Comparison of ENCODE assay signal across 29 mouse cellular contexts in the genomic region with DNA sequence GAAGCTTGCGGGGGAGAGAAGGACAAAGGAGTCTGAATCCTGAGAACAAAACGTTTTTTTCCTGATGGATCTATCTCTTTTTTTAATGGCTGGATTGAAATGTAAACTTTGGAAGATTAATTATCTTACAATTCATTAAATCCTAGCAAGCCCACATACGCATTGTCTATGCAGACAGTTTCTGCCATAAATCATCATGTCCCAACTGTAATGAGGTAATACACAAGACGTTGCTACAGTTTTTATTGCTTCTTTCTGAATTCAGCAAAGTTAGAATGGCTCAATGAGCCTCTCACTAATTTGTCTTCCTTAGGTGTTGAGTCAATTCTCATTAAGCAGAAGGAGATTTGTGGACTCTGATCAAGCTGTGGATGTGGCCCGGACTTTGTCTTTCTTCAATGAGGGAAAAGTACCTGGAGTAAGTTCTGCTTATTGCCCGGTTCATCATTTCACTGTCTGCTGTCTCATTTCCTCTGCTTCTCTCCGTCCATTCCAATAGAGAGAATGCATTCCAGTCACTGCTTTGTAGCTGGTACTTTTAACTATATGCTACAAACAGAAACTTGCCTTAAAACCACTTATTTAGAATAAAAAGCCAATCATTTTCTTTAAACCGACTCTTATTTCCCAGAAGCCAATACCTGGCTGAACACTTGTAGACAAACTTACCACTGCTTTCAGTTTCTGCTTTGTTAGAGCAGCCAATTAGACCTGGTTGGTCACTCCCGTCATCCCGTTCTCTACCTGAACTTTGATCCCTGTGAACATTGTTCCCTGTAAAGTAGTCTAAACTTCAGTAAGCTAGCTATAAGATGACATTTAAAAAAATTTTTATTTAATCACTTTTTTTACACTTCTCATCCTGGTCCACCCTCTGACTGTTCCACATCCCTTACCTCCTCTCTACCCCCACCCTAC.
DNase-seq lines count a peak whose midpoint lies in the region; ATAC-seq and TF ChIP-seq lines count a peak whose summit lies in the region.
"Had no signal": no experiment of that assay in that cellular context is flagged by ENCODE, and none has a peak within 500 bp of the region (broad histone marks: within the 10 kb centered on the region; RNA-seq: fewer than 3 reads in every experiment).

No protein-coding gene starts in this region.

- no peak for TF ChIP-seq CTCF in hindbrain, postnatal 0 days (IDR thresholded peaks at IDR 0.05; ENCODE audit: low read depth)
- TF ChIP-seq CTCF in embryonic fibroblast, embryonic 13.5 days (IDR thresholded peaks at IDR 0.05; ENCODE audit: borderline replicate concordance, insufficient read depth, low read length), result no peak

- H3K4me1 ChIP-seq in hindbrain, embryonic 13.5 days (replicated peaks), result no peaks in the 10 kb centered on the region
- H3K4me1 ChIP-seq in hindbrain, postnatal 0 days (ENCODE audit: insufficient read depth, low read length), result no peaks in the 10 kb centered on the region
- no peaks in the 10 kb centered on the region for H3K4me1 ChIP-seq in kidney, embryonic 16.5 days (ENCODE audit: insufficient read depth, low read length)
- H3K4me1 ChIP-seq in embryonic fibroblast, embryonic 13.5 days (ENCODE audit: control insufficient read depth, insufficient read depth, low read length), result no peaks in the 10 kb centered on the region
- H3K4me1 ChIP-seq: heart, embryonic 12.5 days; midbrain, embryonic 13.5 days; neural tube, embryonic 15.5 days had no signal

- WGBS in hindbrain, embryonic 13.5 days, result 65% methylated on average over 10 of the region's 10 CpGs
- 74% methylated on average over 10 of the region's 10 CpGs for WGBS in hindbrain, postnatal 0 days
- WGBS in kidney, embryonic 16.5 days, result 42% methylated on average over 10 of the region's 10 CpGs
- WGBS in large intestine, adult 2 months, result 33% methylated on average over 10 of the region's 10 CpGs

- H3K36me3 ChIP-seq in hindbrain, embryonic 13.5 days, result no peaks in the 10 kb centered on the region
- H3K36me3 ChIP-seq in hindbrain, postnatal 0 days (ENCODE audit: insufficient read depth, low read length), result no peaks in the 10 kb centered on the region
- no peaks in the 10 kb centered on the region for H3K36me3 ChIP-seq in kidney, embryonic 16.5 days (ENCODE audit: insufficient read depth, low read length)
- H3K36me3 ChIP-seq: heart, embryonic 12.5 days; midbrain, embryonic 13.5 days; neural tube, embryonic 15.5 days had no signal

- no peak for DNase-seq in hindbrain, postnatal 0 days (ENCODE audit: low spot score)
- no peak for DNase-seq in kidney, adult 18-20 months
- DNase-seq in large intestine, adult 2 months (ENCODE audit: low read depth, low spot score), result peak; percentile 80
- no peak for DNase-seq in thymus, postnatal 14 days
- DNase-seq: adrenal gland, postnatal 10 days; cerebellum, adult 11 months; cerebellum, adult 9-10 months; cerebellum, postnatal 36 days; gastrocnemius, postnatal 36 days; heart, adult 2 months; heart, postnatal 4 days; kidney, postnatal 10 days; left cerebral cortex, postnatal 4 days; lung, adult 2 months; lung, postnatal 10 days; right cerebral cortex, postnatal 25 days; spleen, adult 18-20 months; thymus, adult 18-20 months; thymus, postnatal 36 days had no signal

- ATAC-seq in hindbrain, embryonic 13.5 days (ENCODE audit: low FRiP score), result no peak
- no peak for ATAC-seq in hindbrain, postnatal 0 days
- ATAC-seq in kidney, embryonic 16.5 days (ENCODE audit: low FRiP score, low TSS enrichment), result peak; percentile 19; the same call in 1 of the 2 replicates
- ATAC-seq: forebrain, embryonic 14.5 days; midbrain, embryonic 13.5 days; Patski had no signal

- H3K4me2 ChIP-seq in hindbrain, embryonic 13.5 days, result no peak overlapping the region
- no peak overlapping the region for H3K4me2 ChIP-seq in hindbrain, postnatal 0 days (ENCODE audit: low read depth, low read length)
- no peak overlapping the region for H3K4me2 ChIP-seq in kidney, embryonic 16.5 days (replicated peaks; ENCODE audit: low read depth, low read length)
- H3K4me2 ChIP-seq: heart, embryonic 12.5 days; midbrain, embryonic 13.5 days; neural tube, embryonic 15.5 days had no signal

- H3K9me3 ChIP-seq in hindbrain, embryonic 13.5 days, result no peaks in the 10 kb centered on the region
- H3K9me3 ChIP-seq in hindbrain, postnatal 0 days (ENCODE audit: low read length), result no peaks in the 10 kb centered on the region
- H3K9me3 ChIP-seq in kidney, embryonic 16.5 days (ENCODE audit: low read length), result no peaks in the 10 kb centered on the region
- H3K9me3 ChIP-seq: heart, embryonic 12.5 days; midbrain, embryonic 13.5 days; neural tube, embryonic 15.5 days had no signal

- no peaks in the 10 kb centered on the region for H3K27me3 ChIP-seq in hindbrain, embryonic 13.5 days
- no peaks in the 10 kb centered on the region for H3K27me3 ChIP-seq in hindbrain, postnatal 0 days (ENCODE audit: insufficient read depth, low read length)
- H3K27me3 ChIP-seq in kidney, embryonic 16.5 days (ENCODE audit: insufficient read depth, low read length), result no peaks in the 10 kb centered on the region
- H3K27me3 ChIP-seq: heart, embryonic 12.5 days; midbrain, embryonic 13.5 days; neural tube, embryonic 15.5 days; Patski had no signal

- H3K9ac ChIP-seq in hindbrain, embryonic 13.5 days, result no peak overlapping the region
- no peak overlapping the region for H3K9ac ChIP-seq in hindbrain, postnatal 0 days (replicated peaks; ENCODE audit: low read length)
- H3K9ac ChIP-seq in kidney, embryonic 16.5 days (replicated peaks; ENCODE audit: low read length), result no peak overlapping the region
- H3K9ac ChIP-seq: heart, embryonic 12.5 days; liver, embryonic 14.5 days; midbrain, embryonic 13.5 days; neural tube, embryonic 15.5 days had no signal

- no peak overlapping the region for H3K4me3 ChIP-seq in hindbrain, embryonic 13.5 days
- H3K4me3 ChIP-seq in hindbrain, postnatal 0 days (ENCODE audit: low read length), result no peak overlapping the region
- H3K4me3 ChIP-seq in kidney, embryonic 16.5 days (ENCODE audit: low read length), result no peak overlapping the region
- H3K4me3 ChIP-seq in embryonic fibroblast, embryonic 13.5 days (ENCODE audit: insufficient read depth, low read length), result no peak overlapping the region
- H3K4me3 ChIP-seq: heart, adult 2 months; heart, embryonic 12.5 days; midbrain, embryonic 13.5 days; neural tube, embryonic 15.5 days had no signal

- H3K27ac ChIP-seq in hindbrain, embryonic 13.5 days, result 0 out of 2 replicates have a peak overlapping the region, but pooled peaks have one; percentile 40
- H3K27ac ChIP-seq in hindbrain, postnatal 0 days, result no peak overlapping the region
- no peak overlapping the region for H3K27ac ChIP-seq in kidney, embryonic 16.5 days (ENCODE audit: low read length)
- 0 out of 2 replicates have a peak overlapping the region, but pooled peaks have one; percentile 51 for H3K27ac ChIP-seq in embryonic fibroblast, embryonic 13.5 days (ENCODE audit: insufficient read depth, low read length)
- H3K27ac ChIP-seq: heart, adult 2 months; liver, embryonic 14.5 days; macrophage; midbrain, embryonic 13.5 days; neural tube, embryonic 15.5 days had no signal

- no peak for TF ChIP-seq POLR2A in embryonic fibroblast, embryonic 13.5 days (IDR thresholded peaks at IDR 0.05; ENCODE audit: low read depth, low read length)

Comparison
In these comparisons a context has a peak if more than half of its experiments do, and no peak if none do; other contexts are left out.
1. H3K27ac ChIP-seq: peak in hindbrain, embryonic 13.5 days (single experiment) and embryonic fibroblast, embryonic 13.5 days (single experiment); none in hindbrain, postnatal 0 days (single experiment) and kidney, embryonic 16.5 days (single experiment).